Mouse (Mus musculus): ENCODE results near the gene Pard3. TPM values are rescaled to one million over a fixed set of nuclear protein-coding genes. Genes with fewer than 3 reads are reported as not detected.
"Not testable (repeated sequence)": the region's sequence is repeated elsewhere in the genome, so short reads cannot be mapped to it uniquely, and the experiment has no call there.

Gene Pard3
- total RNA-seq, 2 experiments from 2014 or later = 30.9 to 31.6 TPM

DNA sequence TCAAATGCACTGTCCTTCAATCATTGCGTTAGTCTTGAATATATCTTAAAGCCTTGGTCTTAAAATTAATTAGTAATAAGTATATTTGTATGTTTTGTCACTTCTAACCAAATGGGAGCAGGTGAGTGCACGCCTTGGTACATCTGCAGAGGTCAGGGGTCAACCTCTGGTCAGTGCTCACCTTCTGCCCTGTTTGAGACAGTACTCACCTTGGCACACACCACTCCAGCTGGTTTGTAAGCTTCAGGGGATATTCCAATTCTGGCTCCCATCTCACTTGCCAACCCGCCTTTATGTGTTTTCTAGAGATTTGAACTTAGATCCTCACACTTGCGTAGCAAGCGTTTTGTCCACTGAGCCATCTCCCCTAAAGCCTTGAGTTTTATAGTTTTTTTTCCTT is 105.7 kb downstream of the Pard3 start:
- DNase-seq (ENCODE audit: low spot score) = no peak
- intact Hi-C loops (cut with DNase I) = no loop called here

DNA sequence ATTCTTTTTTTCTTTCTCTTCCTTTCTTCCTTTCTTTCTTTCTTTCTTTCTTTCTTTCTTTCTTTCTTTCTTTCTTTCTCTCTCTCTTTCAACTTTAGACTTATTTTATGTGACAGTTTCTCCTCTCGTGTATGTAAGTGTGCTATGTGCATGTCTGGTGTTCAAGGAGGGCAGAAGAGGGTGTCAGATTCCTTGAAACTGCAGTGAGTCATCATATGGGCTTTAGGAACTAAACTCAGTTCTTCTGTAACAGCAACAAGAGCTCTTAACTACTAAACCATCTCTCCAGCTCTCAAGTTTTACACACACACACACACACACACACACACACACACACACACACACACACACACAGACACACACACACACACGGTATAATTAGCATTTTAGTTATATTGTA is 106.7 kb downstream of the Pard3 start:
- intact Hi-C loops (cut with DNase I) = not testable (repeated sequence)

DNA sequence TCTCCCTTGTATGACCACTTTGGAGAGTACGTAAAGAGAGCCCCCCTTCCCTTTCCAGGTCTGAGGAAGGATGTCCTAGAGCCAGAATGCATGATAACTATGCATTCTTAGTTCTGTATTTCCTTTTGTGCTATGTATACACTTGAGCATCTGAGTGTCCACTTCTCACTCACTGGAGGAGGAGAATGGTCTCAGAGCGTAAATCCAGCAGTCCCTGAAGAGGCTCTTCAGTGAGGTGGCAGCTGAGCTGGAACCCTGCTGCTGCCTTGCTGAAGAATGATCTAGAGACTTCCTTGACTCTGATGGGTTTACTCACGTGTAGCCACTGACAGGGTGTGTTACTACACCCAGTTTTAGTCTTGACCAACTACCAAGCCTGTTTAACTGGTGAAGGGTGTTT is 107.2 kb downstream of the Pard3 start:
- intact Hi-C loops (cut with DNase I) = no loop called here

More for the DNA sequence above, 106.7 kb downstream of the Pard3 start:
- not testable (repeated sequence) for DNase-seq (ENCODE audit: low spot score)

DNA sequence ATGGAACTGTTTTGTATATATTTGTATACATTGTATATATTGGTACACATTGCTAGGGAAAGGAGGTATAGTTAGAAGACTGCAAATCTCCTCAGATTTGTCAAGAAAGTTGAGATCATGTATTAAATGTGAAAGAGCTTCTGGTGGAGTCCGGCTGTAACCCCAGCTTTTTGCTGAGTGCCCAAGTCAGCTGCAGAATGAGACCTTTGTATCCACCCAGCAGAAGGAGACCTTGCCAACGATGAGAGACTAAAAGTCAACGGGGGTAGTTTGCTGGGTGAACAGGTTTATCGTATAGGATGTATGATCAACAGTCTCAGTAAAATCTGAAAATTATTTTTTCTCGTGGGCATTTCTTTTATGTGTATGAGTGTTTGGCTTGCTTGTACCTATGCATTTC is 109.8 kb downstream of the Pard3 start:
- DNase-seq (ENCODE audit: low spot score) = no peak
- intact Hi-C loops (cut with DNase I) = no loop called here

More for the DNA sequence above, 107.2 kb downstream of the Pard3 start:
- no peak for DNase-seq (ENCODE audit: low spot score)

DNA sequence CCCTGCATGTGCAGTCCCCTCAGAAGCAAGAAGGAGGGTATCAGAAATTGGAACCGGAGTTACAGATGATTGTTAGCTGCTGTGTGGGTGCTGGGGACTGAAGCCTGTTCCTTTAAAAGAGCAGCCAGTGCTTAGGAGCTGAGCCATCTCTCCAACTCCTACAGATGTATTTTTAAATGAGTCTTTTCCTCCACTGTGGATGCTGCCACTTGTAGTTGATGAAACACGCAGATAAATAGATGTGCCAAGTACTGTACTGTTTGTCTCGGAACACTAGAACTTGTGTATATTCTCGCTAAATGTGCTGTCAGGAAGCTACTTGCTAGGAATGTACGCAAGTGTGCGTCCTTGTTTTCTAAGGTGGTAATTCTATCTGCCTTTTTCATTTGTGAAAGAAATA is 110.7 kb downstream of the Pard3 start:
- intact Hi-C loops (cut with DNase I) = no loop called here
- no peak for DNase-seq (ENCODE audit: low spot score)

DNA sequence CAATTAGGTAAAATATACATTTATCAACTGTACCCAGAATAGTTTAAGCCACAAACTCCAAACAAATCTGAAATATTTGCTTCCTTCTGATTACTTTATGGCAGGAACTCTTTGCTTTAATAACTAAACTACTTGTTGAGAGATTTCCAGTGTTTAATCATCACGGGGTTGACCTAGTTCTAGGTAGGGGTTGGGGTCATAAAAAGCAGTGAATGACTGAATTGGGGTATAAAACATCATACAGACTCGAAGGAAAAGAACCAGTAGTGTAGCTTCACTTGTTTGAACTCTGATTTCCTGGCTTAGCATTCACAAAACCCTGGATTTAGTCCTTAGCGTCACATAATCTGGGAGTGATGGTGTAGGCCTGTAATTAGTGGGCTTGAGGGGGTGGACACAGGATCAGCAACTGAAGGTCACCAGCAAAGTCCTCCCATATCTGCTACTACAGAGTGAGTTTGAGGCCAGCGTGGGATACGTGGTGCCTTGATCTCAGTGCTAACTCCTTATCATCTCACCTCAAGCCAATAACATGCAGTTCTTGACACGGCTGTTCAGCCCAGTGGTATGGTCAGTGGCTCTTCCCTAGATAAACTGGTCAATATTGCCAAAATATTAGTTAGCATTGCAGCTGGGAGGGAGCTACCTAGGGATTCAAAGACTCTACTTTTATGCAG is 111.6 kb downstream of the Pard3 start:
- intact Hi-C loops (cut with DNase I) = no loop called here
- no peak for DNase-seq (ENCODE audit: low spot score)

DNA sequence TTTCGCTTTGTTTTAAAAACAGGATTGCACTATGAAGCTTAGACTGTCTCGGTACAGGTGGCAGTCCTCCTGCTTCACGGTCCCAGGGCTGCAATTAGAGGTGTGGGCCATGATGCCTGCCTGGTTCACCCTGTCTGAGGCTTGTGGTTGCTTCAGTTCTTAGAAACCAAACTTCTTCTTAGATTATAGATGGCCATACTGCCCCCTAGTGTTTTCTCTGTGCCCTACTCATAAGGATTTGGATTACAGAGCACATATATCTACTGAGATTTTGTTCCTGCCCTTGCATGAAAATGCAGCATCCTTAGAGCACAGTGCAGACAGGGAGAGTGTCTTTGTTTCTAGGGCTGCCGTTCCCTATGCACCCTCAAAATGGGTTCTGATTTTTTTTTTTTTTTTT is 114.9 kb downstream of the Pard3 start:
- intact Hi-C loops (cut with DNase I) = loop anchor here (1.0 to 2.0 kb wide), 2 partner anchors 38 to 192 kb away; no protein-coding TSS in a partner anchor
- no peak for DNase-seq (ENCODE audit: low spot score)

DNA sequence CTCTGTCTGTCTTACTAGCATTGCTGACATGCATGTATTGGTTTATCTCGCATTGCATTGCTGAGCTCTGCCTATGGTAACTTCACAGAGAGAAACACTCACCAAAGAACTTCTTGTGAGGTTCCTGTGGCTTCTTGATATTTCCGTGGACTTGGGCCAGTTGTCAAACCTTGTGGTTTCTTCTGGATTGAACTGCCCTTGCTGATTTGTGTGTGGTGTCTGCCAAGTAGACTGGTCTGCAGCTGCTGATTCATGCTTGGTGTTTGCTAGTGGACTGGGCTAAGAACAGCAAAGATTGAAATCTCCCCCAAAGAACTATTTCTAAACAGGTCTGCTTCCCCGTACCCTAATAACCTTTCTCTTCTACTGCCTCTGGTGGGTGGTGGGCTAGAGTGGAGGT is 117.6 kb downstream of the Pard3 start:
- no peak for DNase-seq (ENCODE audit: low spot score)
- intact Hi-C loops (cut with DNase I) = no loop called here

DNA sequence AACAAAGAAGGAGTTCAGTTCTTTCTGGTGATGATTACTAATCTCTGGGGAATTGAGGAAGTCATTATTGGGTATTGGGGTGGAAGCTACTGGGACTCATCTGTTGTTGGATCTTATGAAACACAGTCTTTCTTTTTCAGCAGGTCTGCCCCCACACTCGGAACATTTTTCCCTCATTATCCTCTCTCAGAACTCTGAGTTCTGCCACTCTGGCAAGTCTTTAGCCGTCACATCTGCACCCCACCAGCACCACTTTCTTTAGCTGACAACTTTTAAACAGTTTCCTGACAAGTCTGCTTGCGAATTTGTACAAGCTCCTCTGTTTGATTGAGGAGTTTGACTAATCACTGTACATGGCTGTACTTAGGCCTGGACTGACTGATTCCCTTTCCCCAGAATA is 118.4 kb downstream of the Pard3 start:
- no peak for DNase-seq (ENCODE audit: low spot score)
- intact Hi-C loops (cut with DNase I) = no loop called here

DNA sequence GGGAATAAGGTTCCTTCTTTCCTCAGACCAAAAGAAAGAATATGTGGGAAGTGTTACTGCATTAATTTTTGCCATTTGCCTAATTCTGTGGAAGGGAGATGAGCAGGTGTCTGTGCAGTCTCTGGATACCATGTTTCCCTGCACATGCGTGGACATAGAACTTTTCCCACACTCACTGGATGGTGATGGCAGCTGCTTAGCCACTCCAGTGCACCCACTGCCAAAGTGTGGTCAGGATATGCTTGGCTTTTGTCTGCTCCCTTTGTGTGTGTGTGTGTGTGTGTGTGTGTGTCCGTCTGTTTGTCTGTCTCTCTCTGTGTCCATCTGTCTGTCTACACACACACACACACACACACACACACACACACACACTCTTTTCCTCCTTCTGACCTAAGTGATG is 119.8 kb downstream of the Pard3 start:
- intact Hi-C loops (cut with DNase I) = no loop called here

DNA sequence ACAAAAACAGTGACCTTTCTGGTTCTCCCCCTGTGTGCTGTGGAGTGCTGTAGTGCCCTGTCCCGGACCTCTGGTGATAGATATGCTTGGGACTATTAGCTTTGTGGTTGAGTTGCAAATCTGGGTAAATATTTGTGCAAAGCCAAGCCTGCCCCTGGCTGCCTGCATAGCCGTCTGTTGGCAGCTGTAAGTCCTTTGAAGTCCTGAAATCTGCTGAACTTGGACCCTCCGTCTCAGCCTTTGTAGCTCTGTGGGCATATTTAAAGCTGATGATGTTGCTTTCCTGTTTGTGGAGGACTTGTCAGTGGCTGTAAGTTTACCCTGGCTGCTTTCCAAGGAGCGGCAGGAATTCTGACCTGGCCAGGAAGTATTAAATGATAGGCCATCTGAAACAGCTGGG is 120.3 kb downstream of the Pard3 start:
- no peak for DNase-seq (ENCODE audit: low spot score)
- intact Hi-C loops (cut with DNase I) = no loop called here

More for the DNA sequence above, 119.8 kb downstream of the Pard3 start:
- DNase-seq (ENCODE audit: low spot score) = no peak

DNA sequence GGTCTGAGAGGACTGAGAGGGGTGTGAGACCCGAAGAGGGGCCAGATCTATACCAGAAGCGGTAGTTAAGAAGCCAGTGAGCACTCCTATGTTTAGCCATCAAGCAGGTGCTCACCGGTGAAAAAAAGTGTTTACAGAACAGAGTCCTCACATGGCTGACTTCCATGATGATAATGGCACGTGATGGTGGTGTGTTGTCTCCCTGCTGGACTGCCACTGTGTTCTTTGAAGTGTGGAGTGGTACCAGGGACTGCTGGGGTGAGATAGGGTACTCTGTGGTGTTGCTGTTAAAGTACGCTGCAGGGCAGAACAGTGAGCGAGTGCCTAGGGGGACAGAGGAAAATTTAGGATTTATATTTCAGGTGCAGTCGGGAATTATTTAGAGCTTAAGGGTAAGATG is 122.2 kb downstream of the Pard3 start:
- intact Hi-C loops (cut with DNase I) = no loop called here

DNA sequence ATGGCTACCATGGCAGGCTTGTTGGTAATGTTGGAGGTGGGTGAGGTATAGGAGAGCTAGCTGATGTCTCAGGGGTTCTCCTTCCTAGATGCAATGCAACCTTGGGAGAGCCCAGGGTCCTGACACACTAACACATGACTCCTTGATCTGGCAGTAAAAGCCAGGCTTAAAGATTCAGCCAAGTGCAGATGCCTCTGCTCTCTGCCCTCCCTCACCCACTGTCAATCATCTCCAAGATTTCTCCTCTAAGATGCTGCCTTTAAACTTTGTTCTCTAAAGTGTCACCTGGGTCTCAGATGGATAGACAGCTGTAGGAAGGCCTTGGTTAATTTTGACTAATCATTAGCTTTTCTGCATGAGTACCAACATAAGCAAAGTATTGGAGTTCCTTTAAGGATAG is 125.0 kb downstream of the Pard3 start:
- intact Hi-C loops (cut with DNase I) = no loop called here

More for the DNA sequence above, 122.2 kb downstream of the Pard3 start:
- DNase-seq (ENCODE audit: low spot score) = no peak

DNA sequence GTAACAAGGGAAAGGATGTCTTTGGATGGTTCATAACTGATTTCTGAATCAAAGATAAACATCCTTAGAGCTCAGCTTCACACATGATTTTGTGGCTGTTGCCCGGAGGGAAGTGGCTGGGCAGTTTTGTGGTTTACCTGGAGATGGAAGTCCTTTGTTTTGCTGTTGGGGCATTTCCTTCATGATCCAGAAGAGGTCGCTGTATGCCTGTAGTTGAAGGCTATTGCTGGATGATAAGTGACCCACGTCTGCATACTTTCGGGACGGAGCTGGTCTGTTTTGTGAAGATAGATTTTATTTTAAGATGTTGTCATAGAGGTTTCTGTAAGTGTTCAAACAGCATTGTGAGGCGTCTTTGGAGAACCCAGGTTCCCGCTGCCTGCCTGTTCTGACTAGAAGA is 126.7 kb downstream of the Pard3 start:
- intact Hi-C loops (cut with DNase I) = loop anchor here (5.0 to 10.0 kb wide), 5 partner anchors 127 to 1354 kb away; no protein-coding TSS in a partner anchor
- peak; percentile 9 for DNase-seq (ENCODE audit: low spot score)

More for the DNA sequence above, 125.0 kb downstream of the Pard3 start:
- DNase-seq (ENCODE audit: low spot score) = no peak

DNA sequence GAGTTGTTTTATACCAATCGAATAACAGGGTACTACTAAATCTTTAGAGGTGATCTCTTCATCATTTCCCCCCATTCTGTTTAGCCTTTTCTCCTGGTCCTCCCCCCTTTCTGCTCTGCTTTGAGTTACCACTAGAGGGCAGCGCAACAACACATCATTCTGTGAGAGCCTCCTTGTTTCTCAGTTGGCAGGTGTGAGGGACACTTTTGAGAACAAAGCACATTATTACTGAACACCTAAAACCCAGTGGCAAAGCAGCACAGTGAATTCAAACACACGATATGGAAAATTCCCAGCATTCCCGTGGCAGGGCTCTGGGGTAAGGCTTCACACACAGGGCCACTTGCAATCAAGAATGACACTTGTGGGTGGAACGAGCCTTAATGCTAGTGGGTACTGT is 127.7 kb downstream of the Pard3 start:
- intact Hi-C loops (cut with DNase I) = loop anchor here (5.0 to 10.0 kb wide), 5 partner anchors 126 to 1353 kb away; no protein-coding TSS in a partner anchor
- DNase-seq (ENCODE audit: low spot score) = no peak

DNA sequence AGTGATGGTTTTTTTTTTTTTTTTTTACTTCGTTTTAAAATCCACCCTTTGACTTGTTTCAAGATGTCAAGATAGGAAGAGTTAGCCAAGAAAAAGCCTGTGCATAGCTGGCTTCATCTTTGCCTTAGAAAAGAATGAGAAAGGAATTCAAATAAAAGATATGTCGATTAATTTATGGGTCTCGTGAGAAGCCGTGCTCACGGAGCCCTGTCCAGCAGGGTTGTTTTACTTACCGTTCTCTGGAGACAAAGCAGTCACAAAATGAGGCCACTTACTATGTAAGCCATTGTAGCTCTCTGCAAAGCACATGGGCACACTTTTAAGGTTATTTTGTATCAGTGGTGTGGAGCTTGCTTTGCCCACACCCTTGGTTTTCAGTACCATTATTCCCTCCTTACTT is 128.1 kb downstream of the Pard3 start:
- intact Hi-C loops (cut with DNase I) = loop anchor here (5.0 to 10.0 kb wide), 5 partner anchors 125 to 1353 kb away; no protein-coding TSS in a partner anchor
- no peak for DNase-seq (ENCODE audit: low spot score)

DNA sequence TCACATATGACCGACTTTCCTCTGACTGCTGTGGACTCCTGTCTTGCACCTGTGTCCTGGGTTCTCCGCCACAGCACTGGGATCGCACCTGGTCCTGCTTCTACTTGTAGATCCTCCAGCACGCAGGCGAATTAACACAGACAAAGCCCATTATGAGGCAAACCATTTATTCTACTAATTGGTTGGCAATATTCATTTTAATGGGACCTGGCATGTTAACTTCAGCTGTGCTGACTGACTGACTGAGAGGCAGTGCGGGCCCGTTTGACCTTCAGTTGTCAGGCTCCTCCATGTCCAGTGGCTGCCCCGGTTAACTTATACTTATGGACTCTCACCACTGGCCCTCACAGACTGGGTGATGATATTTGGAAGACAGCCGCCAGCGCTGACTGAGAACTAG is 128.6 kb downstream of the Pard3 start:
- intact Hi-C loops (cut with DNase I) = loop anchor here (5.0 to 10.0 kb wide), 5 partner anchors 125 to 1352 kb away; no protein-coding TSS in a partner anchor
- no peak for DNase-seq (ENCODE audit: low spot score)

DNA sequence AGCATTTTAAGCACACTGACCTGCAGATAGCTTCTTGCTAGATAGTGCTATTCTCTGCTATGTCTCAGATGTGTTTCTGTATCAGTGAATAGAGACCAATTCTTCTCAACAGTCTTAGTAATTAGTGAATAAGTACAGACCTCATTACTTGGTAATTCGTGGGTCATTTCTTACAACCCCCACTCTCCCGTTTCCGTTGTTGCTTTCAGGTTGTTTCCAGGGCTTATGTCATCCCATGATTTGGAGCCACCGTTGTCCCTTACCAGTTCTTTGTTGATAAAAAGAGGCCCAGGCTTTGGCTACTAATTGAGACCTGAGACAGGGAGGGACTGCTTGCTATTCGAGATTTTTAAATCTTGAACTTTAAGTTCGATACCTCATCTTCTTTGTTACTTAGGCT is 129.7 kb downstream of the Pard3 start:
- intact Hi-C loops (cut with DNase I) = loop anchor here (5.0 to 10.0 kb wide), 5 partner anchors 124 to 1351 kb away; no protein-coding TSS in a partner anchor
- DNase-seq (ENCODE audit: low spot score) = no peak

DNA sequence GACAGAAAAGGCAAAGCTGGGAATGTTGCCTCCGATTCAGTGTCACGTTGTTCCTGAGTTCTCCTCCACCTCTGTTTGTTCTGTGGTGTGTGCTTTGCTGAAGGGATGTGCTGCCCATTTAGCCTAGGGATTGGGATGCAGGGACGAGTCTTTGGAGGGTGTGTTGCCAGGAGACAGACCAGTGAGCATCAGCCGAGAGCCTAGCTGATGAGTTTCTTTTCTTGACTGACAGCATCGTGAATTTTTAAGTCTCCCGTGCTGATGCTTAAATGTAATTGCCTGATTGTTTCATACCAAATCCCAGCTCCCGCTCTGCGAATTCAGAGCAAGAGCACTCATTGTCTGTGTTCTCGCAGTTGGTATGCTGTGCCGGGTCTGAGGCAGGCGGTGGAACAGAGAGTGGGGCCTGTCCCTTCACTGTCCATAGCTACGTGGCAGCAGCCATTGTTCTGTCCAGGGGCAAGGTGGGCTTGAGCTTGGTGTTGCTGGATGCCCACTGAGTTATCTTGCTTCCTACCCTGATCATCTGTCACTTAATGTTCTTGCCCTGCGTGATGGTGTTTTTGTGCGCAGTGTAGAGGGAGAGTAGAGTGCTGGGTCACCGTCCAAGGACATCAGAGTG is 131.2 kb downstream of the Pard3 start:
- intact Hi-C loops (cut with DNase I) = loop anchor here (5.0 to 10.0 kb wide), 5 partner anchors 122 to 1350 kb away; no protein-coding TSS in a partner anchor
- DNase-seq (ENCODE audit: low spot score) = no peak

DNA sequence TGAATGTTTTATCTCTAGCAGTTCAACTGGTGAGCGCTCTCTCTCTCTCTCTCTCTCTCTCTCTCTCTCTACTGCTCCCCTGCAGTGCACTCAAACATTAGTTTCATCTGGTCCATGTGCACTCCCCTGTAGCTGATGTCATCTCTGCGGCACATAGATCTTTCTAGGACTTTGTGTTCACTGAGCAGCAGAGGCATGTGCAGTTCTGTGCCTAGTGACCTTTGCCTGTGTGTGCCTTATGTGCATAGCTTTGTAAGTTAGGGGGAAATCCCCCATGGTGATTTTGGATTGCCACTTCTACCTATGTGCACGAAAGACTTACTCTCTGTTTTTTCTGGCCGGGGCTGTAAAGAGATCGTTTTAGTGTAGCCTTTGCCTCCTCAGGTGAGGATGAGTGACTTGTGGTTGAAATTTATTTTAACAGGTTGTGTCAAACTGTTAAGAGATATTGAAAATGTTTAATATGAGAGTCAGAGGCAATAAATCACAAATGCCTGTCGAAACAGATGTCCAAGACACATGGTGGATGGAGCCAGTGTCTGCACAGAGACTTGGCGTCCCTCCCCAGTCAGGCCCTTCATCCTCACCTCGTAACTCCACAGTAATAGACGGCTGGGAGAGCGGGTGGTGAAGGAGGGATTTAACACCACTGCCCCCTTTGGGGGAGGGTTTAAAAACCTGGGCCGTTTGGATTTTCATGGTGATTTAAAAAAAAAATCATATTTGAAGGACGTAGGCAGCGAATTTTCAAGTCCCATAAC is 133.0 kb downstream of the Pard3 start:
- intact Hi-C loops (cut with DNase I) = loop anchor here (10.0 kb wide), 1 partner anchor 1348 kb away; no protein-coding TSS in a partner anchor

More for the DNA sequence above, 133.0 kb downstream of the Pard3 start:
- DNase-seq (ENCODE audit: low spot score) = no peak
